Mouse (Mus musculus) CD4-positive naive resting alpha-beta T cell, adult 76 days (primary cell): ENCODE data around the gene Abcg3. TPM values are rescaled to one million over a fixed set of nuclear protein-coding genes. Genes with fewer than 3 reads are reported as not detected.

Experiments
- total RNA-seq: library from RNA; stranded (reverse); gene quantifications from one replicate; pipeline ENCODE4 v1.2.4, GENCODE M21; 2023

Gene Abcg3
- 13.4 TPM for total RNA-seq

GRCm38 (mm10) chr5:104982535-104982934 lies at the start of gene Abcg3:
Gene Abcg3, minus strand, starts transcription at chr5:104982718.

Other genes starting within 250 kb of the Abcg3 start
- gene Zfp951, start 122.6 kb downstream of the Abcg3 start, total RNA-seq, result 9.1 TPM
- 72.0 TPM for gene Gbp9, start 156.8 kb upstream of the Abcg3 start, total RNA-seq
- gene Gbp8, start 156.8 kb upstream of the Abcg3 start, total RNA-seq, result 51.1 TPM
- gene Gbp4, start 156.9 kb upstream of the Abcg3 start, total RNA-seq, result 99.6 TPM